Mouse (Mus musculus): ENCODE results near the gene Il27ra. TPM values are rescaled to one million over a fixed set of nuclear protein-coding genes. Genes with fewer than 3 reads are reported as not detected.

Gene Il27ra
- polyA plus RNA-seq, 1 experiment from 2014 or later, result 0.19 TPM

DNA sequence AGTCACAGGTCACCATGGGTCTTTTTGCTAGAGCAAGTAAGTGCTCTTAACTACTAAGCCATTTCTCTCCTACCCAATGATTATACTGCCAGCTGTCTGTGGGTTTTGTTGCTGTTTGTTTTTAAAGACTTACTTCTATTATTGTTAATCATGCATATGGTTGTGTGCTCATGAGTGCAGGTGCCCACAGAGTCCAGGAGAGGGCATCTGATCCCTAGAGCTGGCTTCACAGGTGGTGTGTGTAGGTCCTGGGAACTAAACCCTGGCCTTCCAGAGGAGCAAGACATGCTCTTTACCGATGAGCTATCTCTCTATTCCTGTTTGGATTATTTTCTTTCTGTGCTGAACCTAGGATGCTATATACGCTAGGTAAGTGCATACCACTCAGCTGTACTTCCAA, 16.8 kb upstream of the Il27ra start:
- no peaks in the 10 kb centered on the region for H3K9me3 ChIP-seq (replicated peaks; ENCODE audit: control insufficient read depth, low read length)
- ATAC-seq (no peak), DNase-seq (ENCODE audit: low spot score) (no peak)
- WGBS, result 91% methylated on average over 2 of the region's 2 CpGs
- H3K9ac ChIP-seq (ENCODE audit: low read length), result no peak overlapping the region
- H3K27me3 ChIP-seq (replicated peaks; ENCODE audit: control insufficient read depth, insufficient read depth, low read length), result no peaks in the 10 kb centered on the region
- H3K4me2 ChIP-seq (ENCODE audit: low read length), result no peak overlapping the region
- H3K36me3 ChIP-seq (ENCODE audit: control insufficient read depth, insufficient read depth, low read length), result no peaks in the 10 kb centered on the region
- H3K4me1 ChIP-seq (ENCODE audit: control insufficient read depth, insufficient read depth, low read length), result no peaks in the 10 kb centered on the region
- no peak overlapping the region for H3K4me3 ChIP-seq (ENCODE audit: low read depth, low read length)
- H3K27ac ChIP-seq (ENCODE audit: low read depth, low read length), result no peak overlapping the region

DNA sequence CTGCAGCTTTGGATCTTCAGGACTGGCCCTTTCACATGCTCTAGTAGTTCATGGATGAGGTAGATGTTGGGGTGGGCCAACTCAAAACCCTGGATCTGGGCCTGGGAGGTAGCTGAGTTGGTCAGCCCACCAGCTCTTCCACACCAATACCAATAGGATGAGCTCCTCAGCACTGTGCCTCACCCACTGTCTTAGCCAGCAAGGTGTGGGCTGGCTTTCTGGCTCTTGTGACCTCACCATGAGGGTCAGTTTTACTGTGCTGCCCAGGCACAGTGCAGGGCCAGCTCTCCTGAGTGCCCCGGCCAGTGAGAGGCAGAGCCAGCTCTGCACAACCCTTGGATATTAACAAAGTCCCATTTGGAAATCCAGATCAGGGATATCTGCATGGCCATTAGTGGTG, 15.4 kb upstream of the Il27ra start:
- ATAC-seq, result no peak
- no peak for DNase-seq (ENCODE audit: low spot score)
- H3K9ac ChIP-seq (ENCODE audit: low read length), result no peak overlapping the region
- H3K9me3 ChIP-seq (replicated peaks; ENCODE audit: control insufficient read depth, low read length), result no peaks in the 10 kb centered on the region
- H3K36me3 ChIP-seq (ENCODE audit: control insufficient read depth, insufficient read depth, low read length), result no peaks in the 10 kb centered on the region
- H3K27ac ChIP-seq (ENCODE audit: low read depth, low read length), result no peak overlapping the region
- 88% methylated on average over 1 of the region's 1 CpGs for WGBS
- H3K27me3 ChIP-seq (replicated peaks; ENCODE audit: control insufficient read depth, insufficient read depth, low read length), result no peaks in the 10 kb centered on the region
- no peak overlapping the region for H3K4me3 ChIP-seq (ENCODE audit: low read depth, low read length)
- no peaks in the 10 kb centered on the region for H3K4me1 ChIP-seq (ENCODE audit: control insufficient read depth, insufficient read depth, low read length)
- no peak overlapping the region for H3K4me2 ChIP-seq (ENCODE audit: low read length)

DNA sequence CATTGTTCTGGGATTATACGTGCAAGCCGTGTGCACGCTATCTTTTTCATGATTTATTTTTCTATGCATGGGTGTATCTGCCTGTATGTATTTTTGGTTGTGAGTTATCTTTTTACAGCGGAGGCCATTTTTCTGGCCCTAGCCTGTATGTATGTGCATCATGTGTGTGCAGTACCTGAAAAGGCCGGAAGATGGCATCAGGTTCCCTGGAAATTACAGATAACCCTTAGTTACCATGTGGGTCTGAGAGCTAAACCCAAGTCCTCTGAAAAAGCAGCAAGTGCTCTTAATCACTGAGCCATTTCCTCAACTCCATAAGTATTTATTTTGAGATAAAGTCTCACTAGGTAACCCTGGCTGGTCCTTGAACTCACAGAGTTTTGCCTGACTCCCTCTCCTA, 10.8 kb upstream of the Il27ra start:
- Histone ChIP-seq H3K9me3 (replicated peaks; ENCODE audit: control insufficient read depth, low read length) (no peaks in the 10 kb centered on the region), H3K4me1 (ENCODE audit: control insufficient read depth, insufficient read depth, low read length) (no peaks in the 10 kb centered on the region), H3K36me3 (ENCODE audit: control insufficient read depth, insufficient read depth, low read length) (no peaks in the 10 kb centered on the region), H3K9ac (ENCODE audit: low read length) (no peak overlapping the region), H3K4me3 (ENCODE audit: low read depth, low read length) (no peak overlapping the region), H3K4me2 (ENCODE audit: low read length) (no peak overlapping the region), H3K27ac (ENCODE audit: low read depth, low read length) (no peak overlapping the region), H3K27me3 (replicated peaks; ENCODE audit: control insufficient read depth, insufficient read depth, low read length) (no peaks in the 10 kb centered on the region)
- 94% methylated on average over 5 of the region's 5 CpGs for WGBS
- DNase-seq (ENCODE audit: low spot score), result no peak
- no peak for ATAC-seq

DNA sequence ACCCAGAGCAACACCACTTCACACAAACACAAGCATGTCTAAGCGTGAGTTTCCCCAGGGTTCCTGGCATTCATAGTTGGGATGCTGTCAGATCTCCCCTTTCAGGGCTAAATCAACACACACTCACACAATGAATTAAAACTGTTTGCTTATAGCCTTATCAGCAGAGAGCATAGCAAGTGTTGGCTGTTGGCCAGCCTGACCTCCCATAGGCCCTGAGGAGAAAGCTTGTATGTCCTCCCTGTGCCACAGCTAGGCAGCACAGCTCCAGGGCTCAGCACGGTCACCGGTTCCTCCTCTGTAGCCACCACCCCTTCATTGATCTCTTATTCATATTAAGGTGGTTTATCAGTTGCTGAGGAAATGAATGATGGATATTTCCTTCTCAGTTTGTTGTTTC, 10.4 kb upstream of the Il27ra start:
- no peak for DNase-seq (ENCODE audit: low spot score)
- no peak for ATAC-seq
- no peaks in the 10 kb centered on the region for H3K4me1 ChIP-seq (ENCODE audit: control insufficient read depth, insufficient read depth, low read length)
- no peaks in the 10 kb centered on the region for H3K36me3 ChIP-seq (ENCODE audit: control insufficient read depth, insufficient read depth, low read length)
- 83% methylated on average over 3 of the region's 3 CpGs for WGBS
- no peak overlapping the region for H3K9ac ChIP-seq (ENCODE audit: low read length)
- H3K27ac ChIP-seq (ENCODE audit: low read depth, low read length), result no peak overlapping the region
- no peaks in the 10 kb centered on the region for H3K27me3 ChIP-seq (replicated peaks; ENCODE audit: control insufficient read depth, insufficient read depth, low read length)
- H3K4me3 ChIP-seq (ENCODE audit: low read depth, low read length), result no peak overlapping the region
- no peak overlapping the region for H3K4me2 ChIP-seq (ENCODE audit: low read length)
- H3K9me3 ChIP-seq (replicated peaks; ENCODE audit: control insufficient read depth, low read length), result no peaks in the 10 kb centered on the region

DNA sequence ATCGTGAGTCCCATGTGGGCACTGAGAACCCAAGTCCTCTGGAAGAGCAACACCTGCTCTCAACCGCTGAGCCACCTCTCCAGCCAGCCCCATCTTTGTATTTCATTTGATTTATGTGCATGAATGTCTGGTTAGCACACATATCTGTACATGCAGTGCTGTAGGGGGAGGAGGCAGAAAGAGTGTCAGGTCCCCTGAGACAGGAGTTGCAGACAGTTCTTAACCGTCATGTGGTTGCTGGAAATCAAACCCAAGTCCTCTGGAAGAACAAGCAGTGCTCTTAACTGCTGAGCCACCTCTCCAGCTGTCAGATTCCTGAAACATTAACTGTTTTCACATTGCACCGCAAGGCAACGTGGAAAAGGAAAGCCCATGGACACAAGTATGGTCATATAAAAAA, 5.8 kb upstream of the Il27ra start:
- H3K9ac ChIP-seq (ENCODE audit: low read length), result no peak overlapping the region
- DNase-seq (ENCODE audit: low spot score) (no peak), ATAC-seq (no peak)
- H3K27me3 ChIP-seq (replicated peaks; ENCODE audit: control insufficient read depth, insufficient read depth, low read length), result peaks cover 22% of the 10 kb centered on the region
- no peaks in the 10 kb centered on the region for H3K4me1 ChIP-seq (ENCODE audit: control insufficient read depth, insufficient read depth, low read length)
- H3K36me3 ChIP-seq (ENCODE audit: control insufficient read depth, insufficient read depth, low read length), result no peaks in the 10 kb centered on the region
- no peaks in the 10 kb centered on the region for H3K9me3 ChIP-seq (replicated peaks; ENCODE audit: control insufficient read depth, low read length)
- H3K4me2 ChIP-seq (ENCODE audit: low read length), result no peak overlapping the region
- 82% methylated on average over 5 of the region's 5 CpGs for WGBS
- H3K27ac ChIP-seq (ENCODE audit: low read depth, low read length), result no peak overlapping the region
- no peak overlapping the region for H3K4me3 ChIP-seq (ENCODE audit: low read depth, low read length)

DNA sequence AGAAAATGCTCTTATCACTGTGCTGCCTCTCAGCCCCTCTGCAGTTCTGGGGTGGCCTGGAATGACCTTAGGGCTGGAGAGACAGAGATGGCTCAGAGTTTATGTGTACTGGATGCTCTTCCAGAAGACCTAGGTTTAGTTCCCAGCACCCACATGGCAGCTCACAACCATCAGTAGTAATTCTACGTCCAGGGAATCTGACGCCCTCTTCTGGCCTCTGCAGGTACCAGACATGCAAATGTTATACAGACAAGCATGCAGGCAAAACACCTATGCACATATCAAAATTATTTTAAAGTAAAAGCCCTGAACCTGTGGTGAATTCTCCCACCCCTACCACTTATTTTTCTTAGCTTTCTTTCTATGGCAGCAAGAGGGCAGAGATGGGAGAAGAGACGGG, 4.1 kb upstream of the Il27ra start:
- no peak for DNase-seq (ENCODE audit: low spot score)
- Histone ChIP-seq H3K27me3 (replicated peaks; ENCODE audit: control insufficient read depth, insufficient read depth, low read length) (peaks cover 38% of the 10 kb centered on the region), H3K4me1 (ENCODE audit: control insufficient read depth, insufficient read depth, low read length) (peaks cover 5% of the 10 kb centered on the region; the same call in 1 of the 2 replicates), H3K9me3 (replicated peaks; ENCODE audit: control insufficient read depth, low read length) (no peaks in the 10 kb centered on the region), H3K9ac (ENCODE audit: low read length) (no peak overlapping the region), H3K4me3 (ENCODE audit: low read depth, low read length) (no peak overlapping the region), H3K27ac (ENCODE audit: low read depth, low read length) (no peak overlapping the region), H3K36me3 (ENCODE audit: control insufficient read depth, insufficient read depth, low read length) (no peaks in the 10 kb centered on the region), H3K4me2 (ENCODE audit: low read length) (no peak overlapping the region)
- ATAC-seq, result no peak
- 90% methylated on average over 3 of the region's 3 CpGs for WGBS

DNA sequence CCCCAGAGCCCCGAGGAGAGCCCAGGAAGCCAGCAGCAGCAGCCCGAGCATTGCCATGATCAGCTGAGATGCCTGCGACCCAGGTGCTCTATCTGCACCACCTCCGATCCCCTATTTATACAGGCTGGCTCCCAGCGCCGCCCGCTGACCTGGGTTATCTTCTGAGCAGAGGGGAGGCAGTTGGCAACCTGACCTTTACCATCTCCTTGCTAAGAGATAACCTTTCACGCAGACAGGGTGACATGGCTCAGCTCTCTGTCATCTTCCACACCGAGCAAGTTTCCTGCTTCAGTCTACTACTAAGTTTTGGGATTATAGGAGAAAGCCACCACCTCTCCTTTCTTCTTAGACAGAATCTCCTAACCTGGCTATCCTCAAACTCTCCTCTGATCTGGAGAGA, 2.5 kb upstream of the Il27ra start, which contains the start of gene Rln3:
Gene Rln3, minus strand, starts transcription at position 101 of the 400 bp plus-strand sequence.
- ATAC-seq, result no peak
- no peak within 1 kb of the TSS for H3K27ac ChIP-seq (ENCODE audit: low read depth, low read length)
- no peak within 1 kb of the TSS for H3K9ac ChIP-seq (ENCODE audit: low read length)
- no peaks in the 10 kb centered on the region for H3K9me3 ChIP-seq (replicated peaks; ENCODE audit: control insufficient read depth, low read length)
- peaks cover 45% of the 10 kb centered on the region for H3K27me3 ChIP-seq (replicated peaks; ENCODE audit: control insufficient read depth, insufficient read depth, low read length)
- H3K4me1 ChIP-seq (ENCODE audit: control insufficient read depth, insufficient read depth, low read length), result peaks cover 5% of the 10 kb centered on the region; the same call in 1 of the 2 replicates
- DNase-seq (ENCODE audit: low spot score), result no peak
- no peak within 1 kb of the TSS for H3K4me3 ChIP-seq (ENCODE audit: low read depth, low read length)
- no peaks in the 10 kb centered on the region for H3K36me3 ChIP-seq (ENCODE audit: control insufficient read depth, insufficient read depth, low read length)
- no peak within 1 kb of the TSS for H3K4me2 ChIP-seq (ENCODE audit: low read length)
- WGBS, result 17% methylated on average over 9 of the region's 9 CpGs

DNA sequence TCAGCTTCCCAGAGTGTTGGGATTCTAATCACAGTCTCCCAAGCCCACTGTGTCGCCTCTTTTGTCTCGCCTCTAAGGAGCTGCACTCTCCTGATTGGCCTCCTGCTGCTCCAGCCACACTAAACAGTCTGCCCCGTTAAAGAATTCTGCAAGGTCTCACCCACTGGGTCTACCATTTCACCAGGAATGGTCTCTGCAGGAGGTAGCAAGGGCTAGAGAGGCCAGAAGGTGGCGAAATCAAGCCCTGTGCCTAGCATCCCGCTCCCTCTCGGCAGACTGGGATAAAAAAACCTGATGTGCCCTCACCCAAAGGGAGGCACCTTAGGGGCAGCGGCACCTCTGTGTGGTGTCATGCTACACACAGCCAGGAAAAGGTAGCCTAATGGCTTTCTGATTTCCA, 1.7 kb upstream of the Il27ra start:
- ATAC-seq (no peak), DNase-seq (ENCODE audit: low spot score) (no peak)
- Histone ChIP-seq H3K4me2 (ENCODE audit: low read length) (no peak overlapping the region), H3K9ac (ENCODE audit: low read length) (no peak overlapping the region), H3K27ac (ENCODE audit: low read depth, low read length) (no peak overlapping the region), H3K4me3 (ENCODE audit: low read depth, low read length) (no peak overlapping the region), H3K36me3 (ENCODE audit: control insufficient read depth, insufficient read depth, low read length) (no peaks in the 10 kb centered on the region), H3K4me1 (ENCODE audit: control insufficient read depth, insufficient read depth, low read length) (peaks cover 5% of the 10 kb centered on the region; the same call in 1 of the 2 replicates), H3K27me3 (replicated peaks; ENCODE audit: control insufficient read depth, insufficient read depth, low read length) (peaks cover 45% of the 10 kb centered on the region), H3K9me3 (replicated peaks; ENCODE audit: control insufficient read depth, low read length) (no peaks in the 10 kb centered on the region)
- 2% methylated on average over 7 of the region's 7 CpGs for WGBS

DNA sequence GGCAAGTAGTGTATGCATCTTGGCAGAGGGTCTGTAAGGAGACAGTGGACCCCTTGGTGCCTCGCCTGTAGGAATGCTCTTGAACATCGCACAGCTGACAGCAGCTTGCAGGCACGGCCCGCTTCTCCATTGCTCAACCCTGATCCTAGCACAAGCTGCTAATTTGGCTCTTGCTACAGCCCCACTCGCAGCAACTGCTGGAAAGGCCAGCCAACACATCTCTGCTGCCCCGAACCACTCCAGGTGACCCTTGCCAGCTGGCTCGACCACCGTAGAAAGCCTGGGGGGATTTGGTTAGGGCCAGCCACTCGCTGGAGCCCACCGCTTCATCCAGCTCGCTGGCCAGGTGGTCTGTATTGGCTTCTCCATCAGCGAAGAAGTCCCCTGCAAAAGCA, 556 bp upstream of the Il27ra start:
- WGBS, result 42% methylated on average over 12 of the region's 12 CpGs
- Histone ChIP-seq H3K27me3 (replicated peaks; ENCODE audit: control insufficient read depth, insufficient read depth, low read length) (peaks cover 45% of the 10 kb centered on the region), H3K36me3 (ENCODE audit: control insufficient read depth, insufficient read depth, low read length) (no peaks in the 10 kb centered on the region), H3K4me3 (ENCODE audit: low read depth, low read length) (no peak overlapping the region), H3K4me2 (ENCODE audit: low read length) (no peak overlapping the region), H3K9me3 (replicated peaks; ENCODE audit: control insufficient read depth, low read length) (no peaks in the 10 kb centered on the region), H3K27ac (ENCODE audit: low read depth, low read length) (no peak overlapping the region), H3K4me1 (ENCODE audit: control insufficient read depth, insufficient read depth, low read length) (peaks cover 5% of the 10 kb centered on the region; the same call in 1 of the 2 replicates), H3K9ac (ENCODE audit: low read length) (no peak overlapping the region)
- ATAC-seq (no peak), DNase-seq (ENCODE audit: low spot score) (no peak)

Data from forebrain, embryonic 14.5 days (tissue).